Mouse (Mus musculus) hindbrain, embryonic 14.5 days (tissue): ENCODE measurements around the gene Smyd5. TPM values are rescaled to one million over a fixed set of nuclear protein-coding genes. Genes with fewer than 3 reads are reported as not detected.

Experiments
- polyA plus RNA-seq: library from polyadenylated mRNA; unstranded; fragments of >200 nt; fragmentation: Nextera tagmentation; extraction: Ambion mirVana; gene quantifications from 2 replicates; pipeline ENCODE4 v1.2.1, GENCODE M21; 2014

Gene Smyd5
- polyA plus RNA-seq, 1 experiment from 2014 or later: 58.8 TPM

Other genes with a start within 250 kb of the Smyd5 start
- not detected in 2 replicates for gene Emx1, start 244.6 kb upstream of the Smyd5 start, polyA plus RNA-seq
- 27.8 and 30.4 TPM in 2 replicates for gene Sfxn5, start 98.6 kb upstream of the Smyd5 start, polyA plus RNA-seq
- 21.3 and 24.6 TPM in 2 replicates for gene Rab11fip5, start 57.4 kb upstream of the Smyd5 start, polyA plus RNA-seq
- gene Noto, start 8.1 kb upstream of the Smyd5 start, polyA plus RNA-seq: not detected in 2 replicates
- gene Cct7, start 19.5 kb downstream of the Smyd5 start, polyA plus RNA-seq: 566 and 602 TPM in 2 replicates
- gene Pradc1, start 20.0 kb downstream of the Smyd5 start, polyA plus RNA-seq: 18.0 and 21.5 TPM in 2 replicates
- 10.3 and 12.7 TPM in 2 replicates for gene Fbxo41, start 71.0 kb downstream of the Smyd5 start, polyA plus RNA-seq
- gene Egr4, start 81.6 kb downstream of the Smyd5 start, polyA plus RNA-seq: 0.08 and 0.18 TPM in 2 replicates
- gene Alms1, start 155.5 kb downstream of the Smyd5 start, polyA plus RNA-seq: 5.0 and 5.6 TPM in 2 replicates